Mouse (Mus musculus) lung, embryonic 14.5 days (tissue): Measurements from ENCODE around the gene Cntnap2. TPM values are rescaled to one million over a fixed set of nuclear protein-coding genes. Genes with fewer than 3 reads are reported as not detected.

ENCODE experiments used
- ATAC-seq: fragments of 200-750 bp; cut with Nextera tagmentation; 2 replicates; pipeline ENCODE4 v1.8.0; 2017; ENCODE audit warnings: mild to moderate bottlenecking, moderate TSS enrichment, moderate library complexity; ENCODE audit not compliant: insufficient read depth
- DNase-seq: peaks from one replicate; pipeline ENCODE4 v3.0.0-alpha.2; 2015
- H3K27ac ChIP-seq: fragments of 300-500 bp; sonication (generic); 2 replicates; pipeline ENCODE4 v1.5.1; 2014; ENCODE audit warnings: low read depth, mild to moderate bottlenecking, moderate library complexity
- H3K27me3 ChIP-seq: fragments of 300-500 bp; sonication (generic); 2 replicates; pipeline ENCODE4 v1.6.1; 2014; ENCODE audit warnings: low read length, control low read depth; ENCODE audit not compliant: insufficient read depth
- H3K36me3 ChIP-seq: fragments of 300-500 bp; sonication (generic); 2 replicates; pipeline ENCODE4 v1.6.1; 2014; ENCODE audit warnings: control low read depth; ENCODE audit not compliant: insufficient read depth
- H3K4me1 ChIP-seq: fragments of 300-500 bp; sonication (generic); 2 replicates; pipeline ENCODE4 v1.6.1; 2014; ENCODE audit warnings: antibody characterized with exemption, control low read depth; ENCODE audit not compliant: insufficient read depth
- H3K4me2 ChIP-seq: fragments of 300-500 bp; sonication (generic); 2 replicates; pipeline ENCODE4 v1.6.1; 2014; ENCODE audit warnings: mild to moderate bottlenecking
- H3K4me3 ChIP-seq: fragments of 300-500 bp; sonication (generic); 2 replicates; pipeline ENCODE4 v1.5.1; 2014; ENCODE audit warnings: low read depth, low read length
- H3K9ac ChIP-seq: fragments of 300-500 bp; sonication (generic); 2 replicates; pipeline ENCODE4 v1.6.1; 2014
- H3K9me3 ChIP-seq: fragments of 300-500 bp; sonication (generic); 2 replicates; pipeline ENCODE4 v1.6.1; 2016; ENCODE audit warnings: low read depth, low read length, control low read depth
- CTCF ChIP-seq: IDR thresholded peaks from 2 replicates; pipeline ENCODE4 v1.5.1; 2016; ENCODE audit warnings: antibody characterized with exemption, low read depth
- WGBS: fragments of 180-500 bp; shearing (Covaris S2); extraction: QIAGEN DNeasy Blood & Tissue Kit; methylation state at CpG from one replicate; pipeline ENCODE4 v1.1.7; 2014; 5-methylcytosine and 5-hydroxymethylcytosine counted together
- polyA plus RNA-seq: library from polyadenylated mRNA; unstranded; fragments of >200 nt; fragmentation: Nextera tagmentation; extraction: Ambion mirVana; gene quantifications from 2 replicates; pipeline ENCODE4 v1.2.1, GENCODE M21; 2014

Cntnap2 gene
- polyA plus RNA-seq, 1 experiment from 2014 or later = 1.0 TPM

- TF ChIP-seq CTCF = no peak
- Histone ChIP-seq H3K9me3 (no peaks in the 10 kb centered on the region), H3K4me3 (no peak overlapping the region), H3K4me2 (no peak overlapping the region), H3K27me3 (no peaks in the 10 kb centered on the region), H3K36me3 (no peaks in the 10 kb centered on the region), H3K27ac (no peak overlapping the region), H3K4me1 (no peaks in the 10 kb centered on the region), H3K9ac (no peak overlapping the region)
- ATAC-seq (no peak), DNase-seq (no peak)
- WGBS = 60% methylated on average over 3 of the region's 3 CpGs
Observed at GRCm38 (mm10) chr6:45518221-45518620, 459.1 kb downstream of the Cntnap2 start.

- Histone ChIP-seq H3K9ac (no peak overlapping the region), H3K27me3 (no peaks in the 10 kb centered on the region), H3K4me2 (no peak overlapping the region), H3K27ac (no peak overlapping the region), H3K9me3 (no peaks in the 10 kb centered on the region), H3K4me1 (no peaks in the 10 kb centered on the region), H3K36me3 (no peaks in the 10 kb centered on the region), H3K4me3 (no peak overlapping the region)
- no peak for TF ChIP-seq CTCF
- ATAC-seq = no peak
- no peak for DNase-seq
- 39% methylated on average over 2 of the region's 2 CpGs for WGBS
Observed at GRCm38 (mm10) chr6:45536999-45537398, 477.8 kb downstream of the Cntnap2 start.

GRCm38 (mm10) chr6:45544319-45544875 is 485.2 kb downstream of the Cntnap2 start:
- no peaks in the 10 kb centered on the region for H3K4me1 ChIP-seq
- H3K9me3 ChIP-seq = no peaks in the 10 kb centered on the region
- H3K27ac ChIP-seq = no peak overlapping the region
- H3K4me2 ChIP-seq = no peak overlapping the region
- peak; percentile 1 for DNase-seq
- H3K36me3 ChIP-seq = no peaks in the 10 kb centered on the region
- H3K4me3 ChIP-seq = no peak overlapping the region
- WGBS = 39% methylated on average over 7 of the region's 7 CpGs
- no peak for ATAC-seq
- no peak for TF ChIP-seq CTCF
- H3K27me3 ChIP-seq = no peaks in the 10 kb centered on the region
- no peak overlapping the region for H3K9ac ChIP-seq

GRCm38 (mm10) chr6:45559724-45560123 is 500.6 kb downstream of the Cntnap2 start:
- H3K27ac ChIP-seq = no peak overlapping the region
- no peaks in the 10 kb centered on the region for H3K4me1 ChIP-seq
- H3K27me3 ChIP-seq = no peaks in the 10 kb centered on the region
- ATAC-seq (no peak), DNase-seq (no peak)
- H3K4me3 ChIP-seq = no peak overlapping the region
- 56% methylated on average over 1 of the region's 1 CpGs for WGBS
- H3K9ac ChIP-seq = no peak overlapping the region
- TF ChIP-seq CTCF = no peak
- no peaks in the 10 kb centered on the region for H3K9me3 ChIP-seq
- H3K36me3 ChIP-seq = no peaks in the 10 kb centered on the region
- no peak overlapping the region for H3K4me2 ChIP-seq

GRCm38 (mm10) chr6:45584467-45585094 is 525.4 kb downstream of the Cntnap2 start:
- Histone ChIP-seq H3K9ac (no peak overlapping the region), H3K9me3 (no peaks in the 10 kb centered on the region), H3K4me3 (no peak overlapping the region), H3K27ac (no peak overlapping the region), H3K36me3 (no peaks in the 10 kb centered on the region), H3K27me3 (no peaks in the 10 kb centered on the region), H3K4me1 (no peaks in the 10 kb centered on the region), H3K4me2 (no peak overlapping the region)
- peak; percentile 15 for DNase-seq
- no peak for ATAC-seq
- 65% methylated on average over 6 of the region's 6 CpGs for WGBS
- no peak for TF ChIP-seq CTCF

- TF ChIP-seq CTCF = no peak
Observed at GRCm38 (mm10) chr6:45589084-45589483, 529.9 kb downstream of the Cntnap2 start.

GRCm38 (mm10) chr6:45647017-45647416 is 587.9 kb downstream of the Cntnap2 start:
- H3K9ac ChIP-seq = no peak overlapping the region
- TF ChIP-seq CTCF = no peak
- no peaks in the 10 kb centered on the region for H3K4me1 ChIP-seq
- no peak overlapping the region for H3K4me3 ChIP-seq
- H3K9me3 ChIP-seq = no peaks in the 10 kb centered on the region
- no peaks in the 10 kb centered on the region for H3K36me3 ChIP-seq
- DNase-seq (no peak), ATAC-seq (no peak)
- no peaks in the 10 kb centered on the region for H3K27me3 ChIP-seq
- no peak overlapping the region for H3K4me2 ChIP-seq
- no peak overlapping the region for H3K27ac ChIP-seq

More at GRCm38 (mm10) chr6:45589084-45589483, 529.9 kb downstream of the Cntnap2 start:
- Histone ChIP-seq H3K4me1 (no peaks in the 10 kb centered on the region), H3K36me3 (no peaks in the 10 kb centered on the region), H3K9me3 (no peaks in the 10 kb centered on the region), H3K27ac (no peak overlapping the region), H3K27me3 (no peaks in the 10 kb centered on the region), H3K4me3 (no peak overlapping the region), H3K9ac (no peak overlapping the region), H3K4me2 (no peak overlapping the region)
- DNase-seq (no peak), ATAC-seq (no peak)

- H3K36me3 ChIP-seq = no peaks in the 10 kb centered on the region
- H3K4me1 ChIP-seq = no peaks in the 10 kb centered on the region
- no peak overlapping the region for H3K9ac ChIP-seq
- no peak overlapping the region for H3K27ac ChIP-seq
- DNase-seq (no peak), ATAC-seq (no peak)
- no peak for TF ChIP-seq CTCF
- WGBS = 69% methylated on average over 2 of the region's 2 CpGs
- H3K9me3 ChIP-seq = no peaks in the 10 kb centered on the region
- no peaks in the 10 kb centered on the region for H3K27me3 ChIP-seq
- no peak overlapping the region for H3K4me3 ChIP-seq
- H3K4me2 ChIP-seq = no peak overlapping the region
Observed at GRCm38 (mm10) chr6:45648419-45648818, 589.3 kb downstream of the Cntnap2 start.
